Mouse (Mus musculus) ES-E14 (cell line): Measurements from ENCODE around the gene Urb2.

Experiments
- CHD2 ChIP-seq: IDR thresholded peaks from 2 replicates; pipeline ENCODE4 v1.6.1; 2014; ENCODE audit warnings: mild to moderate bottlenecking, low read depth, low read length, inconsistent platforms
- MAFK ChIP-seq: IDR thresholded peaks from 2 replicates; pipeline ENCODE4 v1.6.1; 2014; ENCODE audit warnings: mild to moderate bottlenecking, low read depth, low read length, inconsistent platforms; ENCODE audit not compliant: insufficient read depth
- ZNF384 ChIP-seq: IDR thresholded peaks from 2 replicates; pipeline ENCODE4 v1.6.1; 2012; ENCODE audit warnings: low read depth, low read length, inconsistent platforms

DNA sequence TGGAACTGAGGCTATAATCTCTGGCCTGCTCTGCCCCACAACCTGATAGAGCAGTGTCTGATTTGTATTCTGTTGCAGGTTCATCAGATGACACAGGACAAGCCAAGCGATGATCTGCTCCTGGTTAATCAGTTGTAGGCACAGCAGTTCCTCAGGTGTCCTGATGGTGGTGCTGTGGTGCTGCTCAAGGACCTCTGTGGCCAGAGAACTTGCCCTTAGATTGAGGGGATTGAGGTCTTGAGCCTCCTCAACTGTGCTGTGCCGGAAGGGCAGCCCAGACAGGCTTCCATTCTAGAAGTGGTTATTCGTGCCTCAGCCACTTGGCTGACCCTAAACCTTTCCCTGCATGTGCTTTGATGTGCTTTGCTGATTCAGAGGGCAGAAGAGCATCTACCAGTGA is 30.8 kb downstream of the Urb2 start:
- TF ChIP-seq ZNF384 (no peak), MAFK (no peak), CHD2 (no peak)
